Mouse (Mus musculus) bone marrow, adult 2 months (tissue): ENCODE results near the gene G0s2.

Experiments used
- CTCF ChIP-seq: fragments of 200-500 bp; IDR thresholded peaks from 2 replicates; pipeline ENCODE4 v1.5.1; 2011; ENCODE audit warnings: low read length, control low read depth; ENCODE audit not compliant: control insufficient read depth, insufficient read depth
- POLR2A ChIP-seq: fragments of 200-500 bp; IDR thresholded peaks from 2 replicates; pipeline ENCODE4 v1.6.1; 2011; ENCODE audit warnings: low read depth, mild to moderate bottlenecking, control low read depth, low read length, borderline replicate concordance; ENCODE audit not compliant: control insufficient read depth

DNA sequence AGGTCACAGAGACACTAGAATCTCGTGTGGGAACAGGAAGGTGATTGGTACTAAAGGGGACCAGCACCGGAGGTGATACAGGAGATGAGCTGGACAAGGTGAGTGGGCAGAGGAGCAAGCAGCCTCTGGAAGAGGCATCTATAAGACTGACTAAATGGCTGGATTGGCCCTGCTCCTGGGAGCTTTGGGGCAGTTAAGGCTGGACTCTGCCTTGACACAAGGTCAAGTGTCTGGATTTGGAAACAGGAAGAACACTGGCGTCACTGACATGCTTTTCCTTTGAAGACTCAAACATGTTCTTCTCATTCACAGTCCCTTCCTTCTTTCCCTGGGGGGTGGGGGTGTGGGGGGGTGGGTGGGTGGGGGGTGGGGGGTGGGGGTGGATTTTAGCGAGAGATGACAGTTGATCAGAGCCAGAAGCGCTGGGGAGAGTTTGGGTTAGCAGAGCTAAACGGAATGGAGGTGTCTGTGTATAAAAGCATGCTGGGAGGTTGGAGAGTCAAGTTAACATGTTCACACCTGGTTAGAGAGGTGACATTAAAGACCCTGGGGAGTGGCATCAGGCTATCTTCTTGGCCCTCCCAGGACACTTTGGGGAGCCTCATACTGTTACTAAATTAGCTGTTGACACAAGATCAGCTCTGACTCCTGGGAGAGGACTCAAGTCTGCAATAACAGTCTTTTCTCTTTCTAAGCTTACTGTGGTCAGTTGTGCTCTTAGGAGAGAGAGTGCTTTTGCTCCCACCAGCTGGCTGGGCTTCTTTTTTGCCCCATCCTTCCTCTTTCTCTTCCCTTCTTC, 1.9 kb downstream of the G0s2 start:
- TF ChIP-seq POLR2A (no peak), CTCF (no peak)
